Mouse (Mus musculus): ENCODE results near the gene March2.

March2 gene

GRCm38 (mm10) chr17:33717246-33717645 lies 1.2 kb downstream of the March2 start:
- DNase-seq, result no peak

GRCm38 (mm10) chr17:33714779-33715178 lies 3.7 kb downstream of the March2 start:
- no peak for DNase-seq

GRCm38 (mm10) chr17:33713271-33713670 lies 5.2 kb downstream of the March2 start:
- DNase-seq, result no peak

- no peak for DNase-seq
Observed at GRCm38 (mm10) chr17:33709834-33710233, 8.6 kb downstream of the March2 start.

GRCm38 (mm10) chr17:33703091-33703490 lies 15.4 kb downstream of the March2 start:
- DNase-seq, result no peak

- DNase-seq, result no peak
Observed at GRCm38 (mm10) chr17:33702178-33702577, 16.3 kb downstream of the March2 start.

- DNase-seq, result no peak
Observed at GRCm38 (mm10) chr17:33695471-33695870, 23.0 kb downstream of the March2 start.

GRCm38 (mm10) chr17:33686760-33687159 lies 31.7 kb downstream of the March2 start, which contains the start of gene Hnrnpm:
Hnrnpm (minus strand) TSS chr17:33686860.
- no peak for DNase-seq

GRCm38 (mm10) chr17:33685249-33685653 lies 33.2 kb downstream of the March2 start:
- peak; percentile 94 for DNase-seq

GRCm38 (mm10) chr17:33684671-33685231 lies 33.7 kb downstream of the March2 start:
- peak; percentile 40 for DNase-seq

- no peak for DNase-seq
Observed at GRCm38 (mm10) chr17:33681767-33682166, 36.7 kb downstream of the March2 start.

GRCm38 (mm10) chr17:33678771-33679170 lies 39.7 kb downstream of the March2 start:
- DNase-seq, result no peak

GRCm38 (mm10) chr17:33676086-33676485 lies 42.4 kb downstream of the March2 start:
- DNase-seq, result no peak

- no peak for DNase-seq
Observed at GRCm38 (mm10) chr17:33675452-33675851, 43.0 kb downstream of the March2 start.

GRCm38 (mm10) chr17:33673837-33674236 lies 44.6 kb downstream of the March2 start:
- DNase-seq, result no peak

GRCm38 (mm10) chr17:33669681-33670080 lies 48.8 kb downstream of the March2 start:
- DNase-seq, result no peak

- DNase-seq, result no peak
Observed at GRCm38 (mm10) chr17:33666813-33667212, 51.7 kb downstream of the March2 start.

GRCm38 (mm10) chr17:33649781-33650475 lies 68.5 kb downstream of the March2 start:
- DNase-seq, result no peak

GRCm38 (mm10) chr17:33645073-33645472 lies 73.4 kb downstream of the March2 start:
- DNase-seq, result no peak

- DNase-seq, result no peak
Observed at GRCm38 (mm10) chr17:33644068-33644467, 74.4 kb downstream of the March2 start.

GRCm38 (mm10) chr17:33639743-33640142 lies 78.7 kb downstream of the March2 start:
- no peak for DNase-seq

- DNase-seq, result no peak
Observed at GRCm38 (mm10) chr17:33637516-33638276, 80.8 kb downstream of the March2 start, which contains the start of gene Pram1. Pram1 (plus strand) TSS chr17:33638056.

GRCm38 (mm10) chr17:33637038-33637437 lies 81.4 kb downstream of the March2 start:
- no peak for DNase-seq

Measured in cerebellum, adult 8-10 months (tissue).